Mouse (Mus musculus) cerebellum, postnatal 14 days (tissue): ENCODE results near the gene Pphln1.

Experiments used
- DNase-seq, 2 experiments: peaks; one replicate each; pipeline ENCODE4 v3.0.0; 2021; ENCODE audit warnings: mixed read lengths in 2 of 2

The Pphln1 gene

GRCm38 (mm10) chr15:93510690-93511336 lies 112.7 kb downstream of the Pphln1 start:
- no peak for DNase-seq

- no peak for DNase-seq
These were observed 114.3 kb downstream of the Pphln1 start for GRCm38 (mm10) chr15:93512437-93512836.

GRCm38 (mm10) chr15:93513939-93514341 lies 115.8 kb downstream of the Pphln1 start:
- DNase-seq: no peak

- no peak for DNase-seq
These were observed 117.2 kb downstream of the Pphln1 start for GRCm38 (mm10) chr15:93515316-93515715.

- DNase-seq: no peak
These were observed 118.9 kb downstream of the Pphln1 start for GRCm38 (mm10) chr15:93517022-93517565.

GRCm38 (mm10) chr15:93518143-93518902 lies 120.2 kb downstream of the Pphln1 start:
- DNase-seq: no peak

GRCm38 (mm10) chr15:93518941-93519835 lies 121.0 kb downstream of the Pphln1 start:
- peak; percentile 82 to 84 for DNase-seq

- peak in 1 of 2 experiments; percentile 15 for DNase-seq
These were observed 122.0 kb downstream of the Pphln1 start for GRCm38 (mm10) chr15:93519836-93520826.

GRCm38 (mm10) chr15:93521088-93521786 lies 123.1 kb downstream of the Pphln1 start:
- DNase-seq: no peak

GRCm38 (mm10) chr15:93521787-93522180 lies 123.6 kb downstream of the Pphln1 start:
- no peak for DNase-seq

GRCm38 (mm10) chr15:93525305-93525917 lies 127.3 kb downstream of the Pphln1 start:
- no peak for DNase-seq

- no peak for DNase-seq
These were observed 131.9 kb downstream of the Pphln1 start for GRCm38 (mm10) chr15:93529831-93530702.

- no peak for DNase-seq
These were observed 132.5 kb downstream of the Pphln1 start for GRCm38 (mm10) chr15:93530703-93531032.

- no peak for DNase-seq
These were observed 138.0 kb downstream of the Pphln1 start for GRCm38 (mm10) chr15:93536191-93536590.

GRCm38 (mm10) chr15:93537745-93538144 lies 139.6 kb downstream of the Pphln1 start:
- no peak for DNase-seq

GRCm38 (mm10) chr15:93538551-93539205 lies 140.5 kb downstream of the Pphln1 start:
- DNase-seq: no peak

GRCm38 (mm10) chr15:93539415-93539814 lies 141.3 kb downstream of the Pphln1 start:
- no peak for DNase-seq
